In the genomic region with DNA sequence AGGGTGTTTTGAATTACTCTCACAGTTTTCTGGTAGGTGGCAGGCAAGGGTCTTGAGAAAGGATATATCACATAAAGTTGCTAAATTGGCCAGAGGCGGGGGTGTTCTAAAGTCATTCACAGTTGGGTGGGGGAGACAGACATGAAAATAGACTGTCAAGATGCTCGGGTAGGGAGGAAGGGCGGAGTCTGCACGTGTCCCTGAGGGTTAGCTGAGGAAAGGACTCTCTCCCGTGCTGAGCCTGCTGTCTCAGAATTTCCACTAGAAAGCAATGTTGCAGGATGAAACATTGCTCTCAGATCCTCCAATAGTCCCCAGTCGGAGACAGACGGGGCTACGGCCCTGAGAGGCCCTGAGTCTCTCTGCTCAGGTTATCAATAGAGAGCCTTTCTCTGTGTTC, we compare ENCODE assay signal across 24 mouse cellular contexts.
DNase-seq lines count a peak whose midpoint lies in the region; ATAC-seq and TF ChIP-seq lines count a peak whose summit lies in the region.
"Had no signal": no experiment of that assay in that cellular context is flagged by ENCODE, and none has a peak within 500 bp of the region (broad histone marks: within the 10 kb centered on the region; RNA-seq: fewer than 3 reads in every experiment).

No protein-coding gene starts in this region.

- TF ChIP-seq EP300 in stomach, postnatal 0 days (optimal IDR thresholded peaks at IDR 0.05): no peak

- H3K27me3 ChIP-seq in midbrain, embryonic 13.5 days: no peaks in the 10 kb centered on the region
- H3K27me3 ChIP-seq in midbrain, embryonic 11.5 days (ENCODE audit: control insufficient read depth, insufficient read depth, low read length): no peaks in the 10 kb centered on the region
- H3K27me3 ChIP-seq in stomach, postnatal 0 days (ENCODE audit: control insufficient read depth, insufficient read depth, low read length): no peaks in the 10 kb centered on the region
- H3K27me3 ChIP-seq in hindbrain, embryonic 11.5 days (ENCODE audit: control insufficient read depth, insufficient read depth, low read length): no peaks in the 10 kb centered on the region
- no peaks in the 10 kb centered on the region for H3K27me3 ChIP-seq in limb, embryonic 10.5 days (ENCODE audit: low read depth, poor library complexity, severe bottlenecking)
- H3K27me3 ChIP-seq: embryonic facial prominence, embryonic 12.5 days; forebrain, embryonic 13.5 days; heart, embryonic 12.5 days; hindbrain, embryonic 13.5 days; intestine, embryonic 15.5 days; kidney, embryonic 15.5 days; limb, embryonic 15.5 days; stomach, embryonic 15.5 days had no signal

- peaks cover 26% of the 10 kb centered on the region for H3K4me1 ChIP-seq in midbrain, embryonic 13.5 days (replicated peaks)
- peaks cover 4% of the 10 kb centered on the region; the same call in 1 of the 2 replicates for H3K4me1 ChIP-seq in midbrain, embryonic 11.5 days (ENCODE audit: control insufficient read depth, insufficient read depth, low read length)
- no peaks in the 10 kb centered on the region; the same call in 1 of the 2 replicates for H3K4me1 ChIP-seq in stomach, postnatal 0 days (replicated peaks; ENCODE audit: control insufficient read depth, insufficient read depth)
- no peaks in the 10 kb centered on the region for H3K4me1 ChIP-seq in hindbrain, embryonic 11.5 days (replicated peaks; ENCODE audit: control insufficient read depth, insufficient read depth, low read length)
- H3K4me1 ChIP-seq in limb, embryonic 10.5 days: peaks cover 17% of the 10 kb centered on the region

- TF ChIP-seq CTCF in stomach, postnatal 0 days (IDR thresholded peaks at IDR 0.05; ENCODE audit: low read depth): no peak

- no peak overlapping the region for H3K4me3 ChIP-seq in midbrain, embryonic 13.5 days (replicated peaks)
- H3K4me3 ChIP-seq in midbrain, embryonic 11.5 days (ENCODE audit: low read depth, low read length): no peak overlapping the region
- H3K4me3 ChIP-seq in stomach, postnatal 0 days (ENCODE audit: low read depth, low read length): no peak overlapping the region
- H3K4me3 ChIP-seq in hindbrain, embryonic 11.5 days (ENCODE audit: low read depth, low read length): no peak overlapping the region
- no peak overlapping the region for H3K4me3 ChIP-seq in limb, embryonic 10.5 days
- H3K4me3 ChIP-seq: embryonic facial prominence, embryonic 12.5 days; erythroblast, embryonic 14.5 days; forebrain, embryonic 13.5 days; heart, embryonic 12.5 days; hindbrain, embryonic 13.5 days; intestine, embryonic 15.5 days; kidney, embryonic 15.5 days; limb, embryonic 15.5 days; stomach, embryonic 15.5 days had no signal

- H3K4me2 ChIP-seq in midbrain, embryonic 13.5 days (replicated peaks): no peak overlapping the region
- H3K4me2 ChIP-seq in midbrain, embryonic 11.5 days: no peak overlapping the region
- no peak overlapping the region for H3K4me2 ChIP-seq in stomach, postnatal 0 days (replicated peaks; ENCODE audit: low read depth)
- no peak overlapping the region for H3K4me2 ChIP-seq in hindbrain, embryonic 11.5 days (replicated peaks; ENCODE audit: low read depth, low read length)
- H3K4me2 ChIP-seq: embryonic facial prominence, embryonic 12.5 days; forebrain, embryonic 13.5 days; heart, embryonic 12.5 days; hindbrain, embryonic 13.5 days; intestine, embryonic 15.5 days; kidney, embryonic 15.5 days; limb, embryonic 15.5 days; stomach, embryonic 15.5 days had no signal

- no peak overlapping the region for H3K9ac ChIP-seq in midbrain, embryonic 13.5 days (replicated peaks)
- H3K9ac ChIP-seq in midbrain, embryonic 11.5 days (ENCODE audit: low read length): no peak overlapping the region
- H3K9ac ChIP-seq in stomach, postnatal 0 days (ENCODE audit: low read length): no peak overlapping the region
- no peak overlapping the region for H3K9ac ChIP-seq in hindbrain, embryonic 11.5 days (ENCODE audit: low read depth, low read length)
- H3K9ac ChIP-seq: embryonic facial prominence, embryonic 12.5 days; forebrain, embryonic 13.5 days; heart, embryonic 12.5 days; hindbrain, embryonic 13.5 days; intestine, embryonic 15.5 days; kidney, embryonic 15.5 days; limb, embryonic 15.5 days; stomach, embryonic 15.5 days had no signal

- 65% methylated on average over 8 of the region's 8 CpGs for WGBS in midbrain, embryonic 13.5 days
- 79% methylated on average over 8 of the region's 8 CpGs for WGBS in midbrain, embryonic 11.5 days
- 49% methylated on average over 8 of the region's 8 CpGs for WGBS in stomach, postnatal 0 days
- WGBS in hindbrain, embryonic 11.5 days: 69% methylated on average over 8 of the region's 8 CpGs
- WGBS in limb, embryonic 10.5 days: 53% methylated on average over 8 of the region's 8 CpGs

- DNase-seq in midbrain, embryonic 11.5 days (ENCODE audit: low spot score, missing footprints): no peak
- DNase-seq in frontal cortex, adult 2 months (ENCODE audit: extremely low spot score in 1 of 2, low spot score in 1 of 2): peak; percentile 59 to 73
- peak; percentile 59 to 94 for DNase-seq in left cerebral cortex, postnatal 25 days (ENCODE audit: low spot score in 2 of 2)
- no peak for DNase-seq in stomach, postnatal 0 days (ENCODE audit: low spot score)
- DNase-seq in hindbrain, embryonic 11.5 days (ENCODE audit: low spot score): no peak
- DNase-seq in limb, embryonic 10.5 days (ENCODE audit: low spot score): no peak
- DNase-seq: adrenal gland, adult 2 months; cerebellum, adult 9-10 months; gastrocnemius, postnatal 10 days; heart, adult 11 months; heart, postnatal 14 days; kidney, postnatal 4 days had no signal

- intact Hi-C loops in left cerebral cortex, postnatal 25 days (cut with DNase I): no loop called here

- 0 out of 2 replicates have a peak overlapping the region, but pooled peaks have one; percentile 25 for H3K27ac ChIP-seq in midbrain, embryonic 13.5 days
- H3K27ac ChIP-seq in midbrain, embryonic 11.5 days (ENCODE audit: low read depth, low read length): no peak overlapping the region
- 0 out of 2 replicates have a peak overlapping the region, but pooled peaks have one; percentile 14 for H3K27ac ChIP-seq in stomach, postnatal 0 days (replicated peaks)
- H3K27ac ChIP-seq in hindbrain, embryonic 11.5 days (ENCODE audit: low read depth, low read length): no peak overlapping the region
- H3K27ac ChIP-seq in limb, embryonic 10.5 days: no peak overlapping the region
- H3K27ac ChIP-seq: embryonic facial prominence, embryonic 12.5 days; forebrain, embryonic 13.5 days; intestine, embryonic 15.5 days; kidney, embryonic 15.5 days; limb, embryonic 15.5 days; stomach, embryonic 15.5 days had no signal

- H3K36me3 ChIP-seq in midbrain, embryonic 13.5 days: peaks cover 8% of the 10 kb centered on the region
- no peaks in the 10 kb centered on the region for H3K36me3 ChIP-seq in midbrain, embryonic 11.5 days (ENCODE audit: control insufficient read depth, insufficient read depth, low read length)
- H3K36me3 ChIP-seq in stomach, postnatal 0 days (ENCODE audit: control insufficient read depth, insufficient read depth, low read length): no peaks in the 10 kb centered on the region
- H3K36me3 ChIP-seq in hindbrain, embryonic 11.5 days (ENCODE audit: control insufficient read depth, insufficient read depth, low read length): no peaks in the 10 kb centered on the region
- H3K36me3 ChIP-seq in limb, embryonic 10.5 days: no peaks in the 10 kb centered on the region
- H3K36me3 ChIP-seq: heart, embryonic 12.5 days; intestine, embryonic 15.5 days; kidney, embryonic 15.5 days; limb, embryonic 15.5 days; stomach, embryonic 15.5 days had no signal

- H3K9me3 ChIP-seq in midbrain, embryonic 13.5 days: no peaks in the 10 kb centered on the region
- no peaks in the 10 kb centered on the region for H3K9me3 ChIP-seq in midbrain, embryonic 11.5 days (ENCODE audit: control insufficient read depth, low read length)
- H3K9me3 ChIP-seq in stomach, postnatal 0 days (ENCODE audit: control insufficient read depth, low read length): no peaks in the 10 kb centered on the region
- H3K9me3 ChIP-seq in hindbrain, embryonic 11.5 days (ENCODE audit: control insufficient read depth, low read length): no peaks in the 10 kb centered on the region
- no peaks in the 10 kb centered on the region for H3K9me3 ChIP-seq in limb, embryonic 10.5 days (replicated peaks)
- H3K9me3 ChIP-seq: embryonic facial prominence, embryonic 12.5 days; forebrain, embryonic 13.5 days; heart, embryonic 12.5 days; hindbrain, embryonic 13.5 days; intestine, embryonic 15.5 days; kidney, embryonic 15.5 days; limb, embryonic 15.5 days; stomach, embryonic 15.5 days had no signal

- no peak for ATAC-seq in midbrain, embryonic 13.5 days
- ATAC-seq in midbrain, embryonic 11.5 days (ENCODE audit: low FRiP score): no peak
- ATAC-seq in stomach, postnatal 0 days (ENCODE audit: low FRiP score, low TSS enrichment): no peak
- ATAC-seq in hindbrain, embryonic 11.5 days (ENCODE audit: low FRiP score): no peak
- ATAC-seq: forebrain, embryonic 13.5 days; intestine, embryonic 15.5 days; lung, postnatal 0 days; midbrain, embryonic 16.5 days had no signal

Comparison
In these comparisons a context has a peak if more than half of its experiments do, and no peak if none do; other contexts are left out.
1. H3K27ac ChIP-seq: peak in midbrain, embryonic 13.5 days (single experiment) and stomach, postnatal 0 days (single experiment); none in midbrain, embryonic 11.5 days (single experiment), hindbrain, embryonic 11.5 days (single experiment) and limb, embryonic 10.5 days (single experiment).
2. DNase-seq: peak in frontal cortex, adult 2 months (2 of 2) and left cerebral cortex, postnatal 25 days (2 of 2); none in midbrain, embryonic 11.5 days (single experiment), stomach, postnatal 0 days (single experiment), hindbrain, embryonic 11.5 days (single experiment) and limb, embryonic 10.5 days (single experiment).